Mouse (Mus musculus) lung, postnatal 0 days (tissue): Measurements from ENCODE around the gene Acat2.

ENCODE experiments used
- CTCF ChIP-seq: IDR thresholded peaks from 2 replicates; pipeline ENCODE4 v1.5.1; 2016; ENCODE audit warnings: antibody characterized with exemption, mild to moderate bottlenecking
- EP300 ChIP-seq: IDR thresholded peaks from 2 replicates; pipeline ENCODE4 v1.6.1; 2016; ENCODE audit warnings: antibody characterized with exemption, mild to moderate bottlenecking, control low read depth

- TF ChIP-seq CTCF (peak; percentile 21; the same call in 1 of the 2 replicates), EP300 (no peak)
Measured at GRCm38 (mm10) chr17:12992470-12992991, 32.0 kb upstream of the Acat2 start.
